ENCODE assay signal across 8 mouse cellular contexts in genomic region chr4:80002738-80003635, GRCm38 (mm10).
DNase-seq lines count a peak whose midpoint lies in the region; ATAC-seq lines count a peak whose summit lies in the region.

No protein-coding gene starts in this region.

- 90% methylated on average over 14 of the region's 14 CpGs for WGBS in lung, embryonic 15.5 days
- 88% methylated on average over 14 of the region's 14 CpGs for WGBS in neural tube, embryonic 15.5 days

- no peak for DNase-seq in lung, postnatal 14 days
- peak; percentile 28 for DNase-seq in fibroblast of lung, adult 2 months (ENCODE audit: low read depth)
- DNase-seq in kidney, postnatal 14 days = peak; percentile 37
- no peak for DNase-seq in frontal cortex, postnatal 10 days (ENCODE audit: low spot score in 2 of 2)
- DNase-seq in layer of hippocampus, postnatal 25 days (ENCODE audit: extremely low spot score in 1 of 2, low spot score in 1 of 2) = no peak
- DNase-seq in adrenal gland, adult 18-20 months (ENCODE audit: low spot score in 2 of 2) = no peak

- H3K4me2 ChIP-seq in lung, embryonic 15.5 days = no peak overlapping the region
- H3K4me2 ChIP-seq in neural tube, embryonic 15.5 days = no peak overlapping the region

- no peak overlapping the region for H3K27ac ChIP-seq in lung, embryonic 15.5 days
- H3K27ac ChIP-seq in neural tube, embryonic 15.5 days (replicated peaks) = no peak overlapping the region

- no peaks in the 10 kb centered on the region for H3K27me3 ChIP-seq in lung, embryonic 15.5 days
- H3K27me3 ChIP-seq in neural tube, embryonic 15.5 days (replicated peaks) = no peaks in the 10 kb centered on the region

- no peaks in the 10 kb centered on the region for H3K4me1 ChIP-seq in lung, embryonic 15.5 days
- no peaks in the 10 kb centered on the region for H3K4me1 ChIP-seq in neural tube, embryonic 15.5 days

- ATAC-seq in lung, embryonic 15.5 days (ENCODE audit: borderline replicate concordance, extremely low read depth, low FRiP score, low TSS enrichment) = peak; percentile 100
- peak; percentile 100 for ATAC-seq in neural tube, embryonic 15.5 days (ENCODE audit: low FRiP score)

- H3K36me3 ChIP-seq in lung, embryonic 15.5 days = no peaks in the 10 kb centered on the region
- no peaks in the 10 kb centered on the region for H3K36me3 ChIP-seq in neural tube, embryonic 15.5 days

- H3K9me3 ChIP-seq in lung, embryonic 15.5 days = no peaks in the 10 kb centered on the region
- no peaks in the 10 kb centered on the region for H3K9me3 ChIP-seq in neural tube, embryonic 15.5 days (replicated peaks)

- H3K9ac ChIP-seq in lung, embryonic 15.5 days = no peak overlapping the region
- H3K9ac ChIP-seq in neural tube, embryonic 15.5 days (replicated peaks) = no peak overlapping the region

- H3K4me3 ChIP-seq in lung, embryonic 15.5 days = no peak overlapping the region
- no peak overlapping the region for H3K4me3 ChIP-seq in neural tube, embryonic 15.5 days (replicated peaks)

Comparison
In these comparisons a context has a peak if more than half of its experiments do, and no peak if none do; other contexts are left out.
1. DNase-seq: peak in fibroblast of lung, adult 2 months (single experiment) and kidney, postnatal 14 days (single experiment); none in lung, postnatal 14 days (single experiment), frontal cortex, postnatal 10 days (0 of 2), layer of hippocampus, postnatal 25 days (0 of 2) and adrenal gland, adult 18-20 months (0 of 2).